Mouse (Mus musculus) forebrain, embryonic 14.5 days (tissue): ENCODE results near the gene Cnnm2. TPM values are rescaled to one million over a fixed set of nuclear protein-coding genes. Genes with fewer than 3 reads are reported as not detected.

Experiments
- ATAC-seq: fragments of 200-750 bp; cut with Nextera tagmentation; 2 replicates; pipeline ENCODE4 v1.8.0; 2017; ENCODE audit warnings: mild to moderate bottlenecking, moderate library complexity
- DNase-seq: peaks from one replicate; pipeline ENCODE4 v3.0.0-alpha.2; 2015; ENCODE audit warnings: low spot score
- H3K27ac ChIP-seq: fragments of 300-500 bp; sonication (generic); 2 replicates; pipeline ENCODE4 v1.5.1; 2014; ENCODE audit warnings: low read depth, mild to moderate bottlenecking, control low read depth, low read length, moderate library complexity
- H3K27me3 ChIP-seq: fragments of 300-500 bp; sonication (generic); replicated peaks from 2 replicates; pipeline ENCODE4 v1.6.1; 2014; ENCODE audit warnings: low read length, control low read depth, mixed read lengths; ENCODE audit not compliant: control insufficient read depth, insufficient read depth
- H3K36me3 ChIP-seq: fragments of 300-500 bp; sonication (generic); 2 replicates; pipeline ENCODE4 v1.6.1; 2014; ENCODE audit warnings: low read length, control low read depth; ENCODE audit not compliant: control insufficient read depth, insufficient read depth
- H3K4me1 ChIP-seq: fragments of 300-500 bp; sonication (generic); 2 replicates; pipeline ENCODE4 v1.6.1; 2014; ENCODE audit warnings: antibody characterized with exemption, low read length, control low read depth; ENCODE audit not compliant: control insufficient read depth, insufficient read depth
- H3K4me2 ChIP-seq: fragments of 300-500 bp; sonication (generic); 2 replicates; pipeline ENCODE4 v1.6.1; 2014; ENCODE audit warnings: mild to moderate bottlenecking, control low read depth, low read length
- H3K4me3 ChIP-seq: fragments of 300-500 bp; sonication (generic); 2 replicates; pipeline ENCODE4 v1.5.1; 2014; ENCODE audit warnings: low read depth, low read length, control low read depth
- H3K9ac ChIP-seq: fragments of 300-500 bp; sonication (generic); 2 replicates; pipeline ENCODE4 v1.6.1; 2014; ENCODE audit warnings: mild to moderate bottlenecking, low read length, control low read depth, moderate library complexity
- H3K9me3 ChIP-seq: fragments of 300-500 bp; sonication (generic); replicated peaks from 2 replicates; pipeline ENCODE4 v1.6.1; 2016; ENCODE audit warnings: low read length, control low read depth, mixed read lengths; ENCODE audit not compliant: control insufficient read depth
- WGBS: fragments of 180-500 bp; shearing (Covaris S2); extraction: QIAGEN DNeasy Blood & Tissue Kit; methylation state at CpG from one replicate; pipeline ENCODE4 v1.1.7; 2014; 5-methylcytosine and 5-hydroxymethylcytosine counted together
- polyA plus RNA-seq: library from polyadenylated mRNA; unstranded; fragments of >200 nt; fragmentation: Nextera tagmentation; extraction: Ambion mirVana; gene quantifications from 2 replicates; pipeline ENCODE4 v1.2.1, GENCODE M21; 2014

Gene Cnnm2
- polyA plus RNA-seq, 1 experiment from 2014 or later: 2.8 TPM

GRCm38 (mm10) chr19:46929044-46929587 lies 167.7 kb downstream of the Cnnm2 start:
- ATAC-seq (no peak), DNase-seq (peak; percentile 67)
- H3K4me3 ChIP-seq: no peak overlapping the region
- no peak overlapping the region for H3K27ac ChIP-seq
- H3K9ac ChIP-seq: no peak overlapping the region
- no peaks in the 10 kb centered on the region for H3K27me3 ChIP-seq
- H3K9me3 ChIP-seq: no peaks in the 10 kb centered on the region
- no peaks in the 10 kb centered on the region for H3K36me3 ChIP-seq
- WGBS: 68% methylated on average over 6 of the region's 6 CpGs
- no peak overlapping the region for H3K4me2 ChIP-seq
- H3K4me1 ChIP-seq: no peaks in the 10 kb centered on the region

Other genes starting within 250 kb of the Cnnm2 start
- gene Arl3, start 188.4 kb upstream of the Cnnm2 start, polyA plus RNA-seq: 159 and 164 TPM in 2 replicates
- gene Sfxn2, start 188.2 kb upstream of the Cnnm2 start, polyA plus RNA-seq: 6.8 and 8.0 TPM in 2 replicates
- gene Wbp1l, start 162.5 kb upstream of the Cnnm2 start, polyA plus RNA-seq: 23.6 and 25.5 TPM in 2 replicates
- gene Cyp17a1, start 88.4 kb upstream of the Cnnm2 start, polyA plus RNA-seq: not detected in 2 replicates
- 10.5 and 12.5 TPM in 2 replicates for gene Borcs7, start 71.7 kb upstream of the Cnnm2 start, polyA plus RNA-seq
- 19.8 and 22.6 TPM in 2 replicates for gene As3mt, start 54.1 kb upstream of the Cnnm2 start, polyA plus RNA-seq